Mouse (Mus musculus) limb, embryonic 12.5 days (tissue): Measurements from ENCODE around the gene Map3k11. TPM values are rescaled to one million over a fixed set of nuclear protein-coding genes. Genes with fewer than 3 reads are reported as not detected.

Experiments used
- ATAC-seq: fragments of 200-750 bp; cut with Nextera tagmentation; 2 replicates; pipeline ENCODE4 v1.8.0; 2017; ENCODE audit warnings: low read depth, moderate TSS enrichment; ENCODE audit not compliant: insufficient number of reproducible peaks, insufficient read depth, low FRiP score, low TSS enrichment
- H3K27ac ChIP-seq: fragments of 300-500 bp; sonication (generic); 2 replicates; pipeline ENCODE4 v1.5.1; 2016; ENCODE audit warnings: mild to moderate bottlenecking, moderate library complexity
- H3K27me3 ChIP-seq: fragments of 300-500 bp; sonication (generic); 2 replicates; pipeline ENCODE4 v1.6.1; 2016; ENCODE audit warnings: mild to moderate bottlenecking, moderate library complexity
- H3K36me3 ChIP-seq: fragments of 300-500 bp; sonication (generic); 2 replicates; pipeline ENCODE4 v1.6.1; 2016; ENCODE audit warnings: mild to moderate bottlenecking, moderate library complexity
- H3K4me1 ChIP-seq: fragments of 300-500 bp; sonication (generic); replicated peaks from 2 replicates; pipeline ENCODE4 v1.6.1; 2016
- H3K4me2 ChIP-seq: fragments of 300-500 bp; sonication (generic); 2 replicates; pipeline ENCODE4 v1.6.1; 2016; ENCODE audit warnings: mild to moderate bottlenecking, moderate library complexity
- H3K4me3 ChIP-seq: fragments of 300-500 bp; sonication (generic); replicated peaks from 2 replicates; pipeline ENCODE4 v1.5.1; 2016; ENCODE audit warnings: mild to moderate bottlenecking
- H3K9ac ChIP-seq: fragments of 300-500 bp; sonication (generic); replicated peaks from 2 replicates; pipeline ENCODE4 v1.6.1; 2016; ENCODE audit warnings: mild to moderate bottlenecking, moderate library complexity
- H3K9me3 ChIP-seq: fragments of 300-500 bp; sonication (generic); 2 replicates; pipeline ENCODE4 v1.6.1; 2016; ENCODE audit warnings: mild to moderate bottlenecking, moderate library complexity
- WGBS: fragments of 180-500 bp; shearing (Covaris S2); methylation state at CpG from one replicate; pipeline ENCODE4 v1.1.7; 2016; 5-methylcytosine and 5-hydroxymethylcytosine counted together
- polyA plus RNA-seq: library from polyadenylated mRNA; unstranded; fragments of >200 nt; fragmentation: Nextera tagmentation; extraction: Ambion mirVana; gene quantifications from 2 replicates; pipeline ENCODE4 v1.2.1, GENCODE M21; 2016

The Map3k11 gene
- polyA plus RNA-seq, 1 experiment from 2014 or later = 19.6 TPM

- Histone ChIP-seq H3K4me3 (peak within 1 kb of the TSS; percentile 73), H3K27me3 (peaks cover 55% of the 10 kb centered on the region), H3K9me3 (no peaks in the 10 kb centered on the region), H3K27ac (peak within 1 kb of the TSS; percentile 95), H3K4me1 (peaks cover 37% of the 10 kb centered on the region), H3K36me3 (no peaks in the 10 kb centered on the region), H3K9ac (peak within 1 kb of the TSS; percentile 92), H3K4me2 (peak within 1 kb of the TSS; percentile 96)
- WGBS = 17% methylated on average over 14 of the region's 14 CpGs
- ATAC-seq = no peak
Measured at GRCm38 (mm10) chr19:5740320-5741317, 52.1 kb downstream of the Map3k11 start, which contains the start of gene Ltbp3. TSS of gene Ltbp3 (plus strand) at chr19:5740904.

- peak overlapping the region; percentile 73 for H3K4me3 ChIP-seq
- H3K9ac ChIP-seq = peak overlapping the region; percentile 92
- H3K27ac ChIP-seq = peak overlapping the region; percentile 95
- WGBS = 1% methylated on average over 51 of the region's 55 CpGs
- H3K36me3 ChIP-seq = no peaks in the 10 kb centered on the region
- H3K4me2 ChIP-seq = peak overlapping the region; percentile 96
- ATAC-seq = peak; percentile 44; the same call in 1 of the 2 replicates
- H3K9me3 ChIP-seq = no peaks in the 10 kb centered on the region
- H3K27me3 ChIP-seq = peaks cover 60% of the 10 kb centered on the region
- peaks cover 48% of the 10 kb centered on the region for H3K4me1 ChIP-seq
Measured at GRCm38 (mm10) chr19:5741641-5742240, 53.2 kb downstream of the Map3k11 start.

DNA sequence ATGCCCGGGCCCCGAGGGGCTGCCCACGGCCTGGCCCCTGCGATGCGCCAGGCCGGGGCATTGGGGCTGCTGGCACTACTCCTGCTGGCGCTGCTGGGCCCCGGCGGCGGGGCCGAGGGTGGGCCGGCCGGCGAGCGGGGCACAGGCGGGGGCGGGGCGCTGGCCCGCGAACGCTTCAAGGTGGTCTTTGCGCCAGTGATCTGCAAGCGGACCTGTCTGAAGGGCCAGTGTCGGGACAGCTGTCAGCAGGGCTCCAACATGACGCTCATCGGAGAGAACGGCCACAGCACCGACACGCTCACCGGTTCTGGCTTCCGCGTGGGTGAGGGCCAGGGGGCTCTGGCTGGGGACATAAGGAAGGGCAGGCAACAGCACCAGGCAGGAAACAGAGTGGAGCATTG lies 53.7 kb downstream of the Map3k11 start:
- Histone ChIP-seq H3K9me3 (no peaks in the 10 kb centered on the region), H3K27me3 (peaks cover 64% of the 10 kb centered on the region), H3K36me3 (no peaks in the 10 kb centered on the region), H3K4me3 (peak overlapping the region; percentile 73), H3K27ac (peak overlapping the region; percentile 95), H3K4me2 (peak overlapping the region; percentile 96), H3K9ac (peak overlapping the region; percentile 92), H3K4me1 (peaks cover 50% of the 10 kb centered on the region)
- WGBS = under 1% methylated on average over 32 of the region's 32 CpGs
- ATAC-seq = peak; percentile 28; the same call in 1 of the 2 replicates

DNA sequence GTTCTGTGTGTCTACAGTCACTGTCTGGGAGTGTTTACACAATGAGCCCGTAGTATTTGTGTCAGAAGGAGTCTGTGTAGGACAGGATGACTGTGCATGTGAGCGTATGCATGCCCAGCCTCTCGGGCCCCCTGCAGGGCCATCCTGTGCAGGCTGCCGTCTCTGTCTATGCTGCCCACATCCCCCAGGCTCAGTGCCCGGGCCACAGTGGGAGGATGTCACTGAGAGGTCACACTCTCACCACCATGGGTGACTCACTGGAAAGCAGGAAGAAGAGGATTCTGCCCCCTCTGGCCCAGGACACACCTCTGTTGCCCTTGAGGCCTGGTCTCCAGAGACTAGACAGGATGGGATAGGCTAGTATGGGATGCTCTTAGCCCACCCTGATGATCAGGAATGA lies 55.0 kb downstream of the Map3k11 start:
- peak overlapping the region; percentile 96 for H3K4me2 ChIP-seq
- peak overlapping the region; percentile 73; the same call in 1 of the 2 replicates for H3K4me3 ChIP-seq
- H3K27me3 ChIP-seq = peaks cover 68% of the 10 kb centered on the region
- WGBS = 69% methylated on average over 5 of the region's 5 CpGs
- H3K36me3 ChIP-seq = no peaks in the 10 kb centered on the region
- no peak overlapping the region for H3K9ac ChIP-seq
- no peaks in the 10 kb centered on the region for H3K9me3 ChIP-seq
- H3K4me1 ChIP-seq = peaks cover 50% of the 10 kb centered on the region
- no peak overlapping the region for H3K27ac ChIP-seq
- no peak for ATAC-seq

DNA sequence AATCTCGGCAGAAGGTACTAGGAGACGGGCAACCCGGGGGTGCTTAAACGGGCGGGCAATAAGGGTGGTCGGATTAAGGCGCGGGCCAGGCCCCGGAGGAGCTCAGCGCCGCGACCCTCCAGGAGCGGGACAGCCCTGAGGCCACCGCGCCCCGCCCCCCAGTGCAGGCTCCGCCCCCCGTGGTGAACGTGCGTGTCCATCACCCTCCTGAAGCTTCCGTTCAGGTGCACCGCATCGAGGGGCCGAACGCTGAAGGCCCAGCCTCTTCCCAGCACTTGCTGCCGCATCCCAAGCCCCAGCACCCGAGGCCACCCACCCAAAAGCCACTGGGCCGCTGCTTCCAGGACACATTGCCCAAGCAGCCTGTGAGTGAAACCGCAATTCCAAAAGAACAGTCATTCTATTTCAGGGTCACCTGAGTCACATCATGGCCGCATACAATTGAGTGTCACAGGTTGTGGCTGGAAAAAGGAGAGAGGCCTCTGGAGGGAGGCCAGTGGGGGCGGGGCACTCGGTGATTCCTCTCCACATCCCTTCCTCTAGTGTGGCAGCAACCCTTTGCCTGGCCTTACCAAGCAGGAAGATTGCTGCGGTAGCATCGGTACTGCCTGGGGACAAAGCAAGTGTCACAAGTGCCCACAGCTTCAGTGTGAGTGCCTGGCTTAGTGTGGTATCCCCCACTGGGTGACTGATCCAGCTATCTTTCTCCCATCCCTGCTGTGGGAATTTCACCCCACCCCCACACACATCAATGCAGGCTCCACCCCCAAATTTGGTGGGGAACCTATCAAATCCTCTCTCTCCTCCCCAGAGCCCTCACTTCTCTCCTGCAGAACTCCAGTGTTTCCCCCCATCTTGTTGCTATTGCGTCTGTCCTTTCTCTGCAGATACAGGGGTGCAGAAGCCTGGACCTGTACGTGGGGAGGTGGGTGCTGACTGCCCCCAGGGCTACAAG lies 57.5 kb downstream of the Map3k11 start:
- peak overlapping the region; percentile 32 for H3K4me3 ChIP-seq
- 6% methylated on average over 36 of the region's 36 CpGs for WGBS
- peak overlapping the region; percentile 50; the same call in 1 of the 2 replicates for H3K9ac ChIP-seq
- H3K27ac ChIP-seq = peak overlapping the region; percentile 35; the same call in 1 of the 2 replicates
- H3K4me1 ChIP-seq = peaks cover 45% of the 10 kb centered on the region
- H3K9me3 ChIP-seq = no peaks in the 10 kb centered on the region
- H3K36me3 ChIP-seq = no peaks in the 10 kb centered on the region
- peak overlapping the region; percentile 64 for H3K4me2 ChIP-seq
- H3K27me3 ChIP-seq = peaks cover 75% of the 10 kb centered on the region
- no peak for ATAC-seq

DNA sequence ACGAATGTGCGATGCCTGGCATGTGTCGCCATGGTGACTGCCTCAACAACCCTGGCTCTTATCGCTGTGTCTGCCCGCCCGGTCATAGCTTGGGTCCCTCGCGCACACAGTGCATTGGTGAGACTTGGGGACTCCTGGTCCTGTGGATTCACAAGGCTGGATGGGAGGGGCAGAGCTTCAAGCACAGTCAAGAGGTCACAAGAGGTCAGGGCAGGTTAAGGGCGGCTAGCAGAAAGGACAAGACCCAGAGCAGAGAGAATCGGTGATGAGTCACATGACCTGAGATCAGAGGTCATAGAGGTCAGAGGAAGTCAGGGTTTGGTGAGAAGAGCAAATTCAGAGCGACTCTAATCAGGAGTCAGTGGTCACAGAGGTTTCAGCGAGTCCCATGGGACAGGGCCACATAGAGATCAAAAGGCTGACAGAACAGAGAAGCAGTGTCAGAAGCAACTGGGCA lies 58.4 kb downstream of the Map3k11 start:
- peaks cover 49% of the 10 kb centered on the region for H3K4me1 ChIP-seq
- H3K4me2 ChIP-seq = no peak overlapping the region
- H3K9me3 ChIP-seq = no peaks in the 10 kb centered on the region
- H3K36me3 ChIP-seq = no peaks in the 10 kb centered on the region
- no peak overlapping the region for H3K4me3 ChIP-seq
- ATAC-seq = no peak
- 42% methylated on average over 12 of the region's 12 CpGs for WGBS
- no peak overlapping the region for H3K27ac ChIP-seq
- H3K27me3 ChIP-seq = peaks cover 84% of the 10 kb centered on the region
- no peak overlapping the region for H3K9ac ChIP-seq

- H3K36me3 ChIP-seq = peaks cover 10% of the 10 kb centered on the region; the same call in 1 of the 2 replicates
- H3K4me2 ChIP-seq = no peak overlapping the region
- no peak overlapping the region for H3K9ac ChIP-seq
- 84% methylated on average over 6 of the region's 6 CpGs for WGBS
- no peaks in the 10 kb centered on the region for H3K9me3 ChIP-seq
- H3K4me3 ChIP-seq = no peak overlapping the region
- H3K27me3 ChIP-seq = peaks cover 94% of the 10 kb centered on the region
- H3K27ac ChIP-seq = no peak overlapping the region
- no peak for ATAC-seq
- H3K4me1 ChIP-seq = peaks cover 34% of the 10 kb centered on the region
Measured at GRCm38 (mm10) chr19:5749476-5749875, 60.9 kb downstream of the Map3k11 start.

DNA sequence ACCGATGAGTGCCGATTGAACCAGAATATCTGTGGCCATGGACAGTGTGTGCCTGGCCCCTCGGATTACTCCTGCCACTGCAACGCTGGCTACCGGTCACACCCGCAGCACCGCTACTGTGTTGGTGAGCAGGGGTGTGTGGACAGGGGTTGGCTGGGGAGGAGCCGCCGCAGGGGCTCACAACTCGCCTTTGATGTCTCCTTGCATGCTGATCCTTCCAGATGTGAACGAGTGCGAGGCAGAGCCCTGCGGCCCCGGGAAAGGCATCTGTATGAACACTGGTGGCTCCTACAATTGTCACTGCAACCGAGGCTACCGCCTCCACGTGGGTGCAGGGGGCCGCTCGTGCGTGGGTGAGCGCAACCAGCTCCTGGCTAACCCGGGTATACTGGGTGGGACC lies 62.4 kb downstream of the Map3k11 start:
- H3K27me3 ChIP-seq = peaks cover 94% of the 10 kb centered on the region
- 4% methylated on average over 22 of the region's 22 CpGs for WGBS
- H3K9ac ChIP-seq = no peak overlapping the region
- ATAC-seq = no peak
- H3K4me1 ChIP-seq = peaks cover 24% of the 10 kb centered on the region
- H3K36me3 ChIP-seq = peaks cover 19% of the 10 kb centered on the region; the same call in 1 of the 2 replicates
- no peaks in the 10 kb centered on the region for H3K9me3 ChIP-seq
- H3K4me3 ChIP-seq = no peak overlapping the region; the same call in 1 of the 2 replicates
- no peak overlapping the region for H3K27ac ChIP-seq
- peak overlapping the region; percentile 39 for H3K4me2 ChIP-seq

DNA sequence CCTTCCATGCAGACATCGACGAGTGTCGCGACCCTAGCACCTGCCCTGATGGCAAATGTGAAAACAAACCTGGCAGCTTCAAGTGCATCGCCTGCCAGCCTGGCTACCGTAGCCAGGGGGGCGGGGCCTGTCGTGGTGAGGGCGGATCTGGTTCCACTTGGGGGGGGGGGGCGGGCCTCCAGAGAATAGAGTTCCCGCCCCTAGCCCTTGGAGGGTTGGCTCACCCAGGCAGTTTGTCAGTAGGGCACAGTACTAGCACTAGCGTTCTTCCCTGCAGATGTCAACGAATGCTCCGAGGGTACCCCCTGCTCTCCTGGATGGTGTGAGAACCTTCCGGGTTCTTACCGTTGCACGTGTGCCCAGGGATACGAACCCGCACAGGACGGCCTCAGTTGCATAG lies 63.2 kb downstream of the Map3k11 start:
- 7% methylated on average over 20 of the region's 20 CpGs for WGBS
- H3K27me3 ChIP-seq = peaks cover 94% of the 10 kb centered on the region
- no peaks in the 10 kb centered on the region for H3K9me3 ChIP-seq
- no peak overlapping the region for H3K27ac ChIP-seq
- H3K36me3 ChIP-seq = peaks cover 21% of the 10 kb centered on the region; the same call in 1 of the 2 replicates
- H3K4me3 ChIP-seq = no peak overlapping the region; the same call in 1 of the 2 replicates
- 0 out of 2 replicates have a peak overlapping the region, but pooled peaks have one; percentile 0 for H3K9ac ChIP-seq
- no peak for ATAC-seq
- peak overlapping the region; percentile 39 for H3K4me2 ChIP-seq
- H3K4me1 ChIP-seq = peaks cover 22% of the 10 kb centered on the region
